Mouse (Mus musculus) neural tube, embryonic 10.5 days (tissue): ENCODE measurements around the gene Cox14.

ENCODE experiments used
- DNase-seq: peaks from one replicate; pipeline ENCODE4 v3.0.0-alpha.2; 2017; ENCODE audit warnings: low spot score; ENCODE audit errors: extremely low spot score

Cox14 gene

GRCm38 (mm10) chr15:99705440-99706048, 19.9 kb upstream of the Cox14 start, which contains the start of gene Gm17349:
TSS of gene Gm17349 (minus strand) at chr15:99705490.
- DNase-seq = peak; percentile 48

GRCm38 (mm10) chr15:99708176-99708575, 17.2 kb upstream of the Cox14 start:
- no peak for DNase-seq

GRCm38 (mm10) chr15:99710221-99711190, 14.9 kb upstream of the Cox14 start:
- DNase-seq = no peak

GRCm38 (mm10) chr15:99711491-99711890, 13.9 kb upstream of the Cox14 start:
- DNase-seq = no peak

- no peak for DNase-seq
Observed at GRCm38 (mm10) chr15:99712666-99713559, 12.5 kb upstream of the Cox14 start.

- DNase-seq = no peak
Observed at GRCm38 (mm10) chr15:99713569-99713968, 11.8 kb upstream of the Cox14 start.

GRCm38 (mm10) chr15:99714206-99714605, 11.2 kb upstream of the Cox14 start:
- no peak for DNase-seq

- peak; percentile 75 for DNase-seq
Observed at GRCm38 (mm10) chr15:99714858-99715257, 10.6 kb upstream of the Cox14 start.

- DNase-seq = no peak
Observed at GRCm38 (mm10) chr15:99715361-99715865, 10.0 kb upstream of the Cox14 start.

GRCm38 (mm10) chr15:99715982-99716746, 9.3 kb upstream of the Cox14 start:
- no peak for DNase-seq

GRCm38 (mm10) chr15:99716814-99717213, 8.6 kb upstream of the Cox14 start:
- no peak for DNase-seq

- no peak for DNase-seq
Observed at GRCm38 (mm10) chr15:99717386-99718334, 7.8 kb upstream of the Cox14 start, which contains the start of gene Gpd1. TSS of gene Gpd1 (plus strand) at chr15:99717515.

- DNase-seq = no peak
Observed at GRCm38 (mm10) chr15:99718461-99719021, 6.9 kb upstream of the Cox14 start.

GRCm38 (mm10) chr15:99719865-99720264, 5.6 kb upstream of the Cox14 start:
- no peak for DNase-seq

- DNase-seq = no peak
Observed at GRCm38 (mm10) chr15:99721921-99722743, 3.3 kb upstream of the Cox14 start.

GRCm38 (mm10) chr15:99723120-99723514, 2.3 kb upstream of the Cox14 start:
- DNase-seq = no peak

- DNase-seq = peak; percentile 54
Observed at GRCm38 (mm10) chr15:99723515-99724291, 1.7 kb upstream of the Cox14 start.
